Mouse (Mus musculus): ENCODE results near the gene Mxd1.

The Mxd1 gene

GRCm38 (mm10) chr6:86668580-86669239 is at the start of gene Mxd1:
Gene Mxd1 (minus strand): TSS chr6:86669161.
- DNase-seq (ENCODE audit: low spot score): no peak

GRCm38 (mm10) chr6:86708072-86708774 is 39.3 kb upstream of the Mxd1 start:
- DNase-seq (ENCODE audit: low spot score): no peak

GRCm38 (mm10) chr6:86702577-86702976 is 33.6 kb upstream of the Mxd1 start:
- no peak for DNase-seq (ENCODE audit: low spot score)

GRCm38 (mm10) chr6:86697903-86698302 is 28.9 kb upstream of the Mxd1 start:
- DNase-seq (ENCODE audit: low spot score): no peak

- no peak for DNase-seq (ENCODE audit: low spot score)
Observed at GRCm38 (mm10) chr6:86696213-86696612, 27.3 kb upstream of the Mxd1 start.

- peak; percentile 20 for DNase-seq (ENCODE audit: low spot score)
Observed at GRCm38 (mm10) chr6:86694465-86694864, 25.5 kb upstream of the Mxd1 start.

GRCm38 (mm10) chr6:86689671-86690070 is 20.7 kb upstream of the Mxd1 start:
- no peak for DNase-seq (ENCODE audit: low spot score)

GRCm38 (mm10) chr6:86686971-86687370 is 18.0 kb upstream of the Mxd1 start:
- DNase-seq (ENCODE audit: low spot score): no peak

- DNase-seq (ENCODE audit: low spot score): no peak
Observed at GRCm38 (mm10) chr6:86684655-86685011, 15.7 kb upstream of the Mxd1 start.

GRCm38 (mm10) chr6:86683872-86684654 is 15.1 kb upstream of the Mxd1 start, which contains the start of gene Snrnp27:
Gene Snrnp27 (minus strand): TSS chr6:86684522.
- peak; percentile 90 for DNase-seq (ENCODE audit: low spot score)

- DNase-seq (ENCODE audit: low spot score): no peak
Observed at GRCm38 (mm10) chr6:86681289-86681688, 12.3 kb upstream of the Mxd1 start.

GRCm38 (mm10) chr6:86678341-86678740 is 9.4 kb upstream of the Mxd1 start:
- no peak for DNase-seq (ENCODE audit: low spot score)

- no peak for DNase-seq (ENCODE audit: low spot score)
Observed at GRCm38 (mm10) chr6:86670873-86671272, 1.9 kb upstream of the Mxd1 start.

- peak; percentile 100 for DNase-seq (ENCODE audit: low spot score)
Observed at GRCm38 (mm10) chr6:86669240-86669727, 323 bp upstream of the Mxd1 start.

- DNase-seq (ENCODE audit: low spot score): no peak
Observed at GRCm38 (mm10) chr6:86667061-86667460, 1.9 kb downstream of the Mxd1 start.

- DNase-seq (ENCODE audit: low spot score): no peak
Observed at GRCm38 (mm10) chr6:86665560-86666307, 3.2 kb downstream of the Mxd1 start.

GRCm38 (mm10) chr6:86665076-86665475 is 3.9 kb downstream of the Mxd1 start:
- DNase-seq (ENCODE audit: low spot score): no peak

GRCm38 (mm10) chr6:86660161-86660877 is 8.6 kb downstream of the Mxd1 start:
- DNase-seq (ENCODE audit: low spot score): no peak

- DNase-seq (ENCODE audit: low spot score): no peak
Observed at GRCm38 (mm10) chr6:86658501-86658900, 10.5 kb downstream of the Mxd1 start.

GRCm38 (mm10) chr6:86654270-86654916 is 14.6 kb downstream of the Mxd1 start:
- DNase-seq (ENCODE audit: low spot score): no peak

- DNase-seq (ENCODE audit: low spot score): no peak
Observed at GRCm38 (mm10) chr6:86653026-86653425, 15.9 kb downstream of the Mxd1 start.

All from ovary, postnatal 36 days (tissue).